Comparison of ENCODE assay signal across 20 mouse cellular contexts in genomic region chr5:36429551-36429950, GRCm38 (mm10). TPM values are rescaled to one million over a fixed set of nuclear protein-coding genes. Genes with fewer than 3 reads are reported as not detected.
"Had no signal": no experiment of that assay in that cellular context is flagged by ENCODE, and none has a peak within 500 bp of the region (broad histone marks: within the 10 kb centered on the region; RNA-seq: fewer than 3 reads in every experiment).

No protein-coding gene starts in this region.

- H3K36me3 ChIP-seq: midbrain, embryonic 10.5 days; midbrain, embryonic 12.5 days; neural tube, embryonic 13.5 days; neural tube, embryonic 15.5 days had no signal

- H3K9me3 ChIP-seq: midbrain, embryonic 10.5 days; midbrain, embryonic 12.5 days; neural tube, embryonic 13.5 days; neural tube, embryonic 15.5 days had no signal

- H3K4me2 ChIP-seq: lung, embryonic 14.5 days; midbrain, embryonic 12.5 days; neural tube, embryonic 13.5 days; neural tube, embryonic 15.5 days had no signal

- DNase-seq: lung, embryonic 14.5 days; lung, postnatal 10 days; lung, postnatal 4 days; midbrain, embryonic 14.5 days; retina, postnatal 1 day; right cerebral cortex, adult 18-20 months; right cerebral cortex, postnatal 25 days; right cerebral cortex, postnatal 4 days; spleen, adult 18-20 months; thymus, adult 18-20 months; thymus, postnatal 14 days; thymus, postnatal 36 days had no signal

- H3K27me3 ChIP-seq: neural tube, embryonic 13.5 days; neural tube, embryonic 15.5 days had no signal

- H3K27ac ChIP-seq: midbrain, embryonic 10.5 days; midbrain, embryonic 12.5 days; neural tube, embryonic 13.5 days; neural tube, embryonic 15.5 days had no signal

- ATAC-seq: midbrain, embryonic 16.5 days had no signal

- H3K9ac ChIP-seq: lung, embryonic 14.5 days; midbrain, embryonic 12.5 days; neural tube, embryonic 13.5 days; neural tube, embryonic 15.5 days had no signal

- H3K4me3 ChIP-seq: midbrain, embryonic 10.5 days; midbrain, embryonic 12.5 days; myocyte; neural tube, embryonic 13.5 days; neural tube, embryonic 15.5 days had no signal

RNA-seq across cellular contexts. Expression of gene Sorcs2, which starts 31.6 kb away (rescaled TPM):
- total RNA-seq: megakaryocyte-erythroid progenitor cell, adult 5-6 weeks had no signal

RNA-seq across cellular contexts. Expression of gene Ccdc96, which starts 54.8 kb away (rescaled TPM):
- polyA plus RNA-seq: small intestine, adult 2 months had no signal
